Mouse (Mus musculus): ENCODE data around the gene Fkbp5.

Fkbp5 gene

GRCm38 (mm10) chr17:28523355-28524008 lies 6.2 kb upstream of the Fkbp5 start:
- no peak for DNase-seq (ENCODE audit: low spot score)

DNA sequence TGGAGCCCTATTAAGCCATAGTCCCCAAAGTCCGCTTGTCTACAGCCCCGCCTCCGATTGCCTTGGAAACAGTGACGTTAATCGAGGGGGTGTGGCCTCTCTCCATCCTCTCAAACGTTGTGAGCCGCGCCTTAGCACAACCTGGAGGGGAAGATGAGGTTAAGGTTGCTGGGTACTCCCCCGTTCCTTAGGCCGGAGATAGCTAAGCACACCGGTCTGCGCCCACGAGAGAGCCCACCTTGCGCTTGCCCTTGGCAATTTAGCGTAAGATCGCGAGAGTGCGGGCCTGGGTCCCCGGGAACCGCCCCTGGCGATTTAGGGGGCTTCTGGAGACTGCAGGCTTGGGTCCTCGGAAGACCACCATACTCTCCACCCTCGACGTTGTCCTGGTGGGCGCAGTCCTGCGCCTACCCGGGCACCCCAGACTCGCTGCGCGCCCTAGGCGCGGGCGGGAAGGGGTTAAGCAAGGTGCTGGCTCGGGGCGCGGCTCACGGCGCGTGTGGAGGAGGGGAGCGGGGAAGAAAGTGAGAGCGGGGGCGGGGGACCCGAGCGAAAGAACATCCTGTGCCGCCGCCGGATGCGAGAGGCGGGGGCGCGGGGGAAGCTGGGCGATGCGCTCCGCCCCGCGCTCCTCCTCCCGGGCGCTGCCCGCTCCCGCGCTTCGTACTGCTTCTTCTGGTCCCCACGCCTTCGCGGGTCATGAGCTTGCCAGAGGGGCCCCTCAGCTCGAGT lies 5.5 kb upstream of the Fkbp5 start:
- peak; percentile 87 for DNase-seq (ENCODE audit: low spot score)

GRCm38 (mm10) chr17:28521920-28522319 lies 4.6 kb upstream of the Fkbp5 start:
- DNase-seq (ENCODE audit: low spot score): no peak

DNA sequence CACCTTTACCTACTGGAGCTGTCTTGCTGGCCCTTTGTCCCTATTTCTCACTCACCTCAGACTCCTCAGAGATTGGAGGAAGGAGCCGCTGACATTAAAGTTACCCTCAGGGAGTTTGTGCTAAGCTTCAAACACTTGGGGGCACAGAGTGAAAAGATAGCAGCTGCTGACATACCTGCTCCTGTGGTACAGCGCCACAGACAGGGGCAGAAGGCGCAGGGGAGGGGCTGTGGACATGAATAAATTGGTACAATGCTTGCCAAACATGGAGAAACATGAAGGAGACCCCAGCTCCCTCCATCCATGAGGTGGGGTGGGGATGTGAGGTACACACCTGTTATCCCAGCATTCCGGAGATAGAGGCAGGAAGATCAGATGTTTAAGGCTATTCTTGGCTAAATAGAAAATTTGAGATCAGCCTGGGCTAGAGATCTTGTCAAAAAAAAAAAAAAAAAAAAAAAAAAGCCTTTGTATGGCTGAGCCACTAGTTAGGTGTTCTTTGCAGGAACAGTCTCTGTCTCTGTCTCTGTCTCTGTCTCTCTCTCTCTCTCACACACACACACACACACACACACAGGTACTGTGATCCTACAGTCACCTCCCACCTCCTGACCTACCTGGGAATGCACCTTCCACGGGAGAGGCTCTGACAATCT lies 3.9 kb upstream of the Fkbp5 start:
- DNase-seq (ENCODE audit: low spot score): no peak

- no peak for DNase-seq (ENCODE audit: low spot score)
Measured at GRCm38 (mm10) chr17:28520561-28520960, 3.2 kb upstream of the Fkbp5 start.

GRCm38 (mm10) chr17:28519827-28520226 lies 2.5 kb upstream of the Fkbp5 start:
- DNase-seq (ENCODE audit: low spot score): no peak

GRCm38 (mm10) chr17:28518615-28519071 lies 1.3 kb upstream of the Fkbp5 start:
- no peak for DNase-seq (ENCODE audit: low spot score)

DNA sequence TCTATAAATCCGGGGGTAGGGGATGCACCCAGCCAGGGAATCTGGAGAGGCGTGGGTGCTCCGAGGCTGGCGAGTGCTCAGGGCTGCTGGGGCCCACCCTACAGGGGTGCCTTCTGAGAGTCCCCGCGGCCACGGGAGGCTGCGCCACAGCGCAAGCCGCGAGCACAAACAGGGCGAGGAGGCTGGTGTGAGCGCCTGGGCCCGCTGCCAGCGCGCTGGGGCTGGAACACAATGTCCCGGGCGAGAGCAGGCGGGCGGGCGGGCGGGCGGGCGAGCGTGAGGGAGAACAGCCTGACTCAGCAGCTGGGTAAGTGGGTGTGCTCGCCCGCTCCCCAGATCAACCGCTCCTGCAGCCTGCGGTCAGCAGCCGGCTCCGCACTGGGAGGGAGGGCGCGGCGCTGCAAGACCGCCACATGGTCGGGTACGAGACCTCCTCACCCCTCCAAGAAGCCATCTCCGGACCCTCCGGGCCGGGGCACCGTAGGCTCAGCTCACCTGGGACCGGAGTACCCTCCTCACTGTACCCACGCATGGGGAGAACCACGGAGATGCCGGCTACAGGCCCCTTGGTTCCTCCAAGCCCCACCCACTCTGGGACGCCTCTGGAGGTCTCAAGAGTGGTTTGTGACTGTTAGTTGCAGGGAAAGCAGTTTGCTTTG lies 758 bp upstream of the Fkbp5 start:
- DNase-seq (ENCODE audit: low spot score): peak; percentile 88

DNA sequence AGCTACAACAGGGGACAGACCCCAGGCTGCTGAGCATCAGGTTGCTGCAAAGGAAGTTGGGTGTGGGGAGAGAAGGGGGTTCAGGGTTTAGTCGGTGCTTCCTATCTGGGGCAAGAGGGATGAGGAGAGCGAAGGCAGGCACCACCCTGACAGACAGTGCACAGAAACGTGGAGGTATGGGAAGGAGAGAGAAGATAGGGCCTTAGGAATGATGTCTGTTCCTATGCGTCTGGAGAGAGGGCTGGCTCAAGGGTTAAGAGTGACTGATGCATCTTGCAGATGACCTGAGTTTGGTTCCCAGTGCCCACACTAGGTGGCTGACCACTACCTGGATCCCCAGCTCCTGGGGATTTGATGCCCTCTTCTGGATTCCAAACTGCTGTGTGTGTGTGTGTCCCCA lies 446 bp downstream of the Fkbp5 start:
- DNase-seq (ENCODE audit: low spot score): no peak

DNA sequence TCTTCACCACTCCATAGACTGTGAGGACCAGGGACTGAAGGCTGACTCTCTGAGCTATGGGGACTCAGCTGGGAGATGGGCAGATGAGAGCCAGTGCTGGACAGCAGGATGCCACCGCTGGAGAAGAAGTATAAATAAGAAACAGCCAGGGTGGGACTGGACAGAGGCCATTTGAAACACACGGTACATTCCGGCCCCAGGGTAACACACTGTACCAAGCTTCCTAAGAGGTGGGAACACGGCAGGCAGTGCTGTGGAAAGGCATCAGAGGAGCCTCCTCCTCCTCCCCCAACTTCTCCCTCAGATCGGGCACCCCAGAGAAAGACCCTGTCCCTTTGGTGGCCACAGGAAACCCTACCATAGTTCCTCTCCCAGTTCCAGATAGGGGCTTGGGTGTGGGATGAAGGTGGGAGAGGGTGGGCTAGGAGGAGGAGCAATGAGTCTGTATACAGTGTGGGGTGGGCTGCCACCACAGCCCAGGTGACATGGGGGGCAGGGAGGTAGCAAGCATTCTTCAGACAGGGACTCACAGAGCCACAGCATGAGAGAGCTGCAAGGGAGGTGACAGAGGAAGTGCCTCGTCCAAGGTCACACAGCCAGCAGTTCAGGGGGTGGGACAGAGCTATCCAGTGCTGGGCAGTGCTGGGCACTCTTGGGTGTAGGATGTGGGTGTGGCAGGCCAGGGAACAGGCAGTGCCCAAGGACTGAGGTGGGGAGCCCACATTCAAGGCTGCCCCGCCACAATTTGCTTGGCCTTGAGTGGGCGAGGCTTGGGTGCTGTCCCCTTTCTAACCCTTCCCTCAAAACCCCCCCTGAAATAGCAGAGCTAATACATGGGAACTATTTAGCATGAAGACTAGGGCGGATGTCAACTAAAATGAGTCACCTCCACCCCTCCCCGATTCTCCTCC lies 1.6 kb downstream of the Fkbp5 start:
- peak; percentile 83 for DNase-seq (ENCODE audit: low spot score)

- DNase-seq (ENCODE audit: low spot score): no peak
Measured at GRCm38 (mm10) chr17:28514555-28514954, 2.8 kb downstream of the Fkbp5 start.

DNA sequence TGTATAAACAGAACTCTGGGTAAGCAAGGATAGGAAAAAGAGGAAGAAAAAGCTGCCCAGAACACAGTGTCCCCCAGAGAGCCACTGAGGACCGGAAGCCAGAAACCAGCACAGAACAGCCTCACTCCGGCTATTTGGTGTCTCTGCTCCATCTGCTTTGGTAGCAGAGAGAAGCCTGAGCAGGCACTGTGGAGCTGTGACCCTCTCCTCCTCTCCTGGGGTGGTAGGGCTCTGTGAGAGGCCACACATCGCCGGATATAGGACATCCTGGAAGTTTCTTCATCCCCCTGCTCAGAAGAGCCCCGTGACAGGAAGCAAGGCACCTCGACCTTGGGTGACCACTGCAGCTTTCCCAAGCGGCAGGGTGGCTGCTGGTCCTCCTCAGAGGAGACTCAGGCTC lies 3.5 kb downstream of the Fkbp5 start:
- no peak for DNase-seq (ENCODE audit: low spot score)

DNA sequence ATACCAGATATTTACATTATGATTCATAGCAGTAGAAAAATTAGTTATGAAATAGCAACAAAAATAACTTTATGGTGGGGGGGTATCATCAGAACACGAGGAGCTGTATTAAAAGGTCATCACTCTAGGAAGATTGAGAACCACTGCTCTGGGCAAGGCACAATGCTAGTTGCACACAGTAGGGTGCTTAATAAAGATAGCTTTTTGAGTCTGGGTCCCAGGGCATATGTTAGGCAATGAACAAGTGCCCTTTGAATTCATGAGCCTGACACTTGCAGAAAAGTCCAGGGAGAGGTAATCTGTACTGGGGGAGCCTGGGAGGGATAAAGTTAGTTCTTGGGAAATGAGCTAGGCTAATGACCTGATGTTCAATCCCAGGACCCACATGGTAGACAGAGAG lies 4.0 kb downstream of the Fkbp5 start:
- no peak for DNase-seq (ENCODE audit: low spot score)

DNA sequence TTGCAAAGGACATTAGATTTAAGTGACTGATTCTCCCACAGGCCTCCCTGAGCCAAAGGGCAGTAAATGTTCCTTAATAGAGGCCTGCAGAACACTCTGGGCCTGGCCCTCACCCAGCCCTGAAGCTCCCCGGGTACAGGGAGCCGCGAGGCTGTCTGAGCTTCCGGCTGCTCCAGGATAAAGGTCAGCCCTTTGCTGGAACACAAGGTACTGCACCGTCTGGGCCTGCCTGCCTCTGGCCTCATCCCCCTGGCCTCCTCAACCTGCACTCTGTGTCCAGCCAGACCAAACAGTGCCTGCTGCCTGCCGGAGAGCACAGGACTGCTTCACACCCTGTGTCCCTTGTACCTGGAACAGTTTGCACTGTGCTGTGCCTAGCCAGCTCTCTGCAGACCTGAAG lies 4.6 kb downstream of the Fkbp5 start:
- peak; percentile 88 for DNase-seq (ENCODE audit: low spot score)

DNA sequence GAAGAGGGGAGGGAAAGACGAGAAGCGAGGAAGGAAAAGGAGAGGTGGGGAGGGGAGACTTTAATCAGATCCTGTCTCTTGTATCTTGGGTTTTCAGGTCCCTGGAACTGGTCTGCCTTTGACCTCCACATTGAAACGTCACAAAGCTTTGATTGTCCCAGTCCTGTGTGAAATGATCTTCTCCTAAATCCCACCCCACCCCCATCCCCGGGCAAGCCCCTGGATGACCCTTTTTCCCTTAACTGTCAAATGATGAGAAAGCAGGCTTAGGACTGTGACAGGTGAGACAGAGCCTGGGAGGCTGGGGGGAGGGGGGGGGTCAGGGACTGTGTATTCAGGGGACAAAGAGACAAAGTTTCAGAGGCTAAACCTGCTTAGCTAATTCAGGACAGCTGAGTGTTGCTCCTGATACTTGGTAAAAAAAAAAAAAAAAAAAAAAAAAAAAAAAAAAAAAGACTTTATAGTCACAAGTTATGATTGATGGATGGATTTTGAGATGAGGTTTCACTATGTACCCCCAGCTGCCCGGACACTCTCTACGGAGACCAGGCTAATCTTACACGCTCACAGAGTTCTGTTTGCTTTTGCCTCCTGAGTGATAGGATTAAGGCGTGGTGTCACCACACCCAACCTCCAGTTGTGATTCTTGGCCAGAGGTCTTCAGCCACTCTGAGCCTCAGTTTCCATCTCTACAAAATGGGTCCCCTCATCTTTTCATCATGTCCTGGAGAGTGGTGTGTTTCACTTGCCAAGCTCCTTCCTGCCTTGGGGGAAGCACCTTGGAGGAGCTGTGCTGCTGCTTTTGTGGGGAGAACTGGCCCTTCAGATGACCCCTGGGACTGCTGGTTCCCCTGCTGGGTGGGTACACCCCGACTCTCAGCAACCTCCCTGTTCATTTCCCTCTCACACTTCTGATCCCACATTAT lies 5.4 kb downstream of the Fkbp5 start:
- no peak for DNase-seq (ENCODE audit: low spot score)

GRCm38 (mm10) chr17:28510445-28511342 lies 6.6 kb downstream of the Fkbp5 start:
- no peak for DNase-seq (ENCODE audit: low spot score)

DNA sequence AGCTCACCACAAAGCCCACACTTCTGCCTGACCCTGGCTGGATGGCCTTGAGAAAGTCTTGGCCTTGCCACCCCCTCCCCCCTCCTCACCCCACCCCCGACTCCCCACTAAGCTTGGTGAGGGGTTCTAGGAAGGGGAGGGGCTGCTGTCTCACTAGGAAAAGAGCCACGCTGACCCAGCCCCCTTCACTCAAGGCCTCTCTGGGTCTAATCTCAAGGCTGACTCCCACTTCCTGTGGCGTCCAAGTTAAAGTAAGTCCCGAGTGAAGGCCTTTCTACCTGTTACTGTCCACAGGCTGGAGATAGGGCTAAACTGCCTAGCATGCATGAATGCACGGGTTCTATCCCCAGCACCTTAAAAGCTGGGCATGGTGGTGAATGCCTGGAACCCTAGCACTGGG lies 9.8 kb downstream of the Fkbp5 start:
- peak; percentile 56 for DNase-seq (ENCODE audit: low spot score)

DNA sequence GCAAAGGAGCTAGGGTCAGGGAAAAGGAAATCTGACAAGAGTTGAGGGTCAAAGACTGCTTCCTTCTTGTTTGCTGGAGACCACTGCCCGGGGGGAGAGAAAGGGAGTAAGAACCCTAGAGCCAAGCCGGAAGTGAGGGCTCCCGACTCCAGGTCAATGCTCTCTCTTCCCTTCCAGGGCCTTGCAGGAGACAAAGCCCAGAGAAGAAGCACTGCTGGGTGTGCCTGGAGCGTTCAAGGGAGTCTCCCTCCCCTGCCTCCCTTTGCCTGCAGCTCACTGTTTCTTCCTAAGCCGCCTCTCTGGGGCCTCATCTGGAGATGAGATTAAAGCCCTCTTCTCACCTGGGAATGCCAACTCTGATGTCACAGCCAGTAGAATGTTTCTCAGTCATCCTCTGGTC lies 10.4 kb downstream of the Fkbp5 start:
- peak; percentile 64 for DNase-seq (ENCODE audit: low spot score)

DNA sequence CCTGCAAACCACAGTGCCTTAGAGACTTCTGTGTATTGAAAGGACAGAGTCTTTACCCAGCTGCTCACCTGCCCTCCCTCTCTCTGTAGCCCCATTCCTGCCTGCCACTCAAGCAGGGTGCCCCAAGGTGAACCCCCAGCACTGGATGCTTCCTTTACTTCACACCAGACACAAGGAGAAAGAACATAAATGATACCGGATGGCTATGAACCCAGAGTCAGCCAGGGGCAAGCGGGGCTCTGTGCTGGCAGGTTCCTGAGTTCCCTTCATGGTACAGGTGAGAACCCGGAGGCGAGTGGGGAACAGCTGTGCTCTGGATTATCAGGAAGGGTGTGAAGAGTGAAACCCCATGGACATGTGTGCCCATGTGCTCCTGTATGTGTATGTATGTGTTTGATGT lies 11.7 kb downstream of the Fkbp5 start:
- DNase-seq (ENCODE audit: low spot score): no peak
